Mouse (Mus musculus) midbrain, embryonic 16.5 days (tissue): ENCODE data around the gene Lrba. TPM values are rescaled to one million over a fixed set of nuclear protein-coding genes. Genes with fewer than 3 reads are reported as not detected.

Source experiments
- ATAC-seq: fragments of 200-750 bp; cut with Nextera tagmentation; 2 replicates; pipeline ENCODE4 v1.8.0; 2017; ENCODE audit warnings: moderate TSS enrichment
- H3K27ac ChIP-seq: fragments of 300-500 bp; sonication (generic); 2 replicates; pipeline ENCODE4 v1.5.1; 2014; ENCODE audit warnings: mild to moderate bottlenecking, low read length, mixed read lengths
- H3K27me3 ChIP-seq: fragments of 300-500 bp; sonication (generic); 2 replicates; pipeline ENCODE4 v1.6.1; 2014; ENCODE audit warnings: low read depth, low read length, mixed read lengths; ENCODE audit not compliant: control insufficient read depth, insufficient read depth
- H3K36me3 ChIP-seq: fragments of 300-500 bp; sonication (generic); 2 replicates; pipeline ENCODE4 v1.6.1; 2014; ENCODE audit warnings: mild to moderate bottlenecking, low read length, moderate library complexity, mixed read lengths; ENCODE audit not compliant: control insufficient read depth, insufficient read depth
- H3K4me1 ChIP-seq: fragments of 300-500 bp; sonication (generic); 2 replicates; pipeline ENCODE4 v1.6.1; 2014; ENCODE audit warnings: mild to moderate bottlenecking, low read length, mixed read lengths; ENCODE audit not compliant: control insufficient read depth, insufficient read depth
- H3K4me2 ChIP-seq: fragments of 300-500 bp; sonication (generic); 2 replicates; pipeline ENCODE4 v1.6.1; 2014; ENCODE audit warnings: mild to moderate bottlenecking, low read length, mixed read lengths
- H3K4me3 ChIP-seq: fragments of 300-500 bp; sonication (generic); 2 replicates; pipeline ENCODE4 v1.5.1; 2014; ENCODE audit warnings: low read depth, mild to moderate bottlenecking, low read length, moderate library complexity, mixed read lengths
- H3K9ac ChIP-seq: fragments of 300-500 bp; sonication (generic); 2 replicates; pipeline ENCODE4 v1.6.1; 2014; ENCODE audit warnings: low read depth, low read length, mixed read lengths
- H3K9me3 ChIP-seq: fragments of 300-500 bp; sonication (generic); replicated peaks from 2 replicates; pipeline ENCODE4 v1.6.1; 2014; ENCODE audit warnings: mild to moderate bottlenecking, low read length, mixed read lengths; ENCODE audit not compliant: control insufficient read depth, poor library complexity, severe bottlenecking
- WGBS: fragments of 180-500 bp; shearing (Covaris S2); extraction: QIAGEN DNeasy Blood & Tissue Kit; methylation state at CpG from one replicate; pipeline ENCODE4 v1.1.7; 2014; 5-methylcytosine and 5-hydroxymethylcytosine counted together
- polyA plus RNA-seq: library from polyadenylated mRNA; unstranded; fragments of >200 nt; fragmentation: Nextera tagmentation; extraction: Ambion mirVana; gene quantifications from 2 replicates; pipeline ENCODE4 v1.2.1, GENCODE M21; 2015

The Lrba gene
- polyA plus RNA-seq, 1 experiment from 2014 or later = 4.5 TPM

DNA sequence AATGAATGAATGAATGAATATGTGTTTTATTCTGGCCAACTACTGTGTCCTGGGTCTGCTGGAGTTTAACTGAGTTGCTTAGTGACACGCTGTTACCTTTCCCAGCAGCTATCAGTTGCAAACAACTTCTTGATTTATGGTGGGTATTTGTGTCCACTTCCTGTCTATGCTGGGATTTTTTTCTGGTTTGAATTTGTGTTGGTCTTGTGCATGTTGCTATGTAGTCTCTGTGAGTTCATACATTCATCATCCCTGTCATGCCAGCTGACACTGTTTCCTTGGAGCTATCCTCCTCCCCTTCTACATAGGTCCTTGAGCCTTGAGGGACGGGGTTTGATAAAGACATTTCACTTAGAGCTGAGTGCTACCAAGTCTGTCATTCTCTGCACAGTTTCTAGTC is 84.4 kb downstream of the Lrba start:
- ATAC-seq = no peak
- H3K36me3 ChIP-seq = peaks cover 7% of the 10 kb centered on the region; the same call in 1 of the 2 replicates
- H3K4me1 ChIP-seq = no peaks in the 10 kb centered on the region
- no peak overlapping the region for H3K9ac ChIP-seq
- no peak overlapping the region for H3K4me3 ChIP-seq
- H3K9me3 ChIP-seq = no peaks in the 10 kb centered on the region
- no peak overlapping the region for H3K4me2 ChIP-seq
- no peak overlapping the region for H3K27ac ChIP-seq
- WGBS = 82% methylated on average over 2 of the region's 2 CpGs
- no peaks in the 10 kb centered on the region for H3K27me3 ChIP-seq

GRCm38 (mm10) chr3:86310216-86310615 is 85.7 kb downstream of the Lrba start:
- H3K4me1 ChIP-seq = no peaks in the 10 kb centered on the region
- no peak for ATAC-seq
- no peaks in the 10 kb centered on the region for H3K9me3 ChIP-seq
- no peak overlapping the region for H3K4me2 ChIP-seq
- H3K27me3 ChIP-seq = no peaks in the 10 kb centered on the region
- H3K36me3 ChIP-seq = no peaks in the 10 kb centered on the region
- H3K27ac ChIP-seq = no peak overlapping the region
- no peak overlapping the region for H3K9ac ChIP-seq
- 78% methylated on average over 5 of the region's 5 CpGs for WGBS
- H3K4me3 ChIP-seq = no peak overlapping the region

GRCm38 (mm10) chr3:86311406-86311805 is 86.9 kb downstream of the Lrba start:
- Histone ChIP-seq H3K4me3 (no peak overlapping the region), H3K9me3 (no peaks in the 10 kb centered on the region), H3K27me3 (no peaks in the 10 kb centered on the region), H3K4me2 (no peak overlapping the region), H3K9ac (no peak overlapping the region), H3K4me1 (no peaks in the 10 kb centered on the region), H3K36me3 (no peaks in the 10 kb centered on the region), H3K27ac (no peak overlapping the region)
- ATAC-seq = no peak
- WGBS = 6% methylated on average over 1 of the region's 1 CpGs

DNA sequence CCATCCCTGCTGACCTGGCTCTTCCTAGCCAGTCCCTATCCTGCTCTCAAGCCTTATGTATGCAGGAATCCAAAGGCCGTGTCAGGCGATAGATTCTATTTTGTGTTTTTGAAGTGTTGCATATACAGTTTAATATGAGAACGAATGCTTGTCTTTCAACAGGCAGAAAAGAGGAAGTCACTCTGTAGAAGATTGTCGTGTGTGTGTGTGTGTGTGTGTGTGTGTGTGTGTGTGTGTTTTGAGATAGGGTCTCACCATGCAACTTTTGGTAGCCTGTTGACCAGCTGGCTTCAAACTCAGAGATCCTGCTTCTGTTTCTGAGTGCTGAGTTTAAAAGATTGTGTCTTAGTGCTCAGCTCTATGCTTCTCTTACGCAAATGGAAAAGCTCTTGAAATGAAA is 93.2 kb downstream of the Lrba start:
- no peak for ATAC-seq
- no peak overlapping the region for H3K27ac ChIP-seq
- no peaks in the 10 kb centered on the region for H3K27me3 ChIP-seq
- 93% methylated on average over 5 of the region's 5 CpGs for WGBS
- no peaks in the 10 kb centered on the region for H3K4me1 ChIP-seq
- no peak overlapping the region for H3K4me2 ChIP-seq
- H3K9me3 ChIP-seq = no peaks in the 10 kb centered on the region
- no peaks in the 10 kb centered on the region for H3K36me3 ChIP-seq
- H3K9ac ChIP-seq = no peak overlapping the region
- H3K4me3 ChIP-seq = no peak overlapping the region

DNA sequence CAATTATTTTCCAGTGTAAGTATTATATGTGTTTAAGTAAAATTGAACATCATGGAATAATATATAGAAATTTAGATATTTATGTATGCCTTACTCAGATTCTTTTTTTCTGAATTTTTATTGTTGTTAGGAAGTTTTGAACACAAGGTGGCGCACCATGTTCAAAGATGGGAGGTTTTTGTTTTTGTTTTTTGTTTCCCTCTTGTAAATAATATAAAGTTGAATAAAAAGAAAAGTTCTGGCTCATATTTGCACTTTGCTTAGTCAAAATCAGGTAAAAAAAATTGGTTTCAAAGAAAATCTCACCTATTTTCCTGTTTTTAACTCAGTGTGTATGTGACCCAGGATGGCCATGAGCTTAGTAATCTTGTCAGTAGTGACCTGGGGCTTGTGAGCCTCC is 104.1 kb downstream of the Lrba start:
- Histone ChIP-seq H3K9me3 (no peaks in the 10 kb centered on the region), H3K27me3 (no peaks in the 10 kb centered on the region), H3K36me3 (no peaks in the 10 kb centered on the region), H3K4me2 (no peak overlapping the region), H3K4me1 (no peaks in the 10 kb centered on the region), H3K4me3 (no peak overlapping the region), H3K27ac (no peak overlapping the region), H3K9ac (no peak overlapping the region)
- 21% methylated on average over 1 of the region's 1 CpGs for WGBS
- no peak for ATAC-seq

GRCm38 (mm10) chr3:86343261-86343660 is 118.8 kb downstream of the Lrba start:
- H3K9me3 ChIP-seq = no peaks in the 10 kb centered on the region
- no peak overlapping the region for H3K27ac ChIP-seq
- H3K4me3 ChIP-seq = no peak overlapping the region
- H3K36me3 ChIP-seq = peaks cover under 1% of the 10 kb centered on the region; the same call in 1 of the 2 replicates
- H3K4me1 ChIP-seq = no peaks in the 10 kb centered on the region
- H3K9ac ChIP-seq = no peak overlapping the region
- H3K27me3 ChIP-seq = no peaks in the 10 kb centered on the region
- H3K4me2 ChIP-seq = no peak overlapping the region
- WGBS = 17% methylated on average over 5 of the region's 5 CpGs
- ATAC-seq = no peak

DNA sequence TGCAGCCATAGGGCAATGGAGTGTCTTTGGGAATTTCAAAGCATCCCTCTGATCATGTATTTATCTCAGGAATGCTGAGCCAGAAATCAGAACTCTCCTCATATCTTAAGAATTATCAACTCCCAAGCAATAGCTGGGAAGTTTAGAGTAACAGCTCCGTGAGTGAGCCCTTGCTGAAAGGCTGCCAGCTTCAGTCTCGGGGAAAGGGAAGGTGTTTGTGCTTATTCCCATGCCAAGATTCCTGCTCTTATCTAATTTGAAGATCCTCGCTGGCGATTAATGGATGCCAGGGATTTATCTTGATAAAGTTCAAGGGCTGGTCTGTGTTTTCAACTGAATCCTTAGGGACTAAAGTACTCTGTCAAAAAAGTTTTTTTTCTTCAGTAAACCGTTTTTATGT is 138.0 kb downstream of the Lrba start:
- no peaks in the 10 kb centered on the region for H3K27me3 ChIP-seq
- no peak overlapping the region for H3K9ac ChIP-seq
- 47% methylated on average over 5 of the region's 5 CpGs for WGBS

GRCm38 (mm10) chr3:86371466-86371865 is 147.0 kb downstream of the Lrba start:
- Histone ChIP-seq H3K36me3 (no peaks in the 10 kb centered on the region; the same call in 1 of the 2 replicates), H3K27ac (no peak overlapping the region), H3K4me2 (no peak overlapping the region), H3K4me1 (no peaks in the 10 kb centered on the region), H3K9me3 (no peaks in the 10 kb centered on the region), H3K4me3 (no peak overlapping the region), H3K9ac (no peak overlapping the region), H3K27me3 (no peaks in the 10 kb centered on the region)
- no peak for ATAC-seq
- WGBS = 79% methylated on average over 2 of the region's 2 CpGs

More for the DNA sequence above, 138.0 kb downstream of the Lrba start:
- no peak for ATAC-seq
- no peaks in the 10 kb centered on the region for H3K36me3 ChIP-seq
- H3K4me3 ChIP-seq = no peak overlapping the region
- H3K4me2 ChIP-seq = no peak overlapping the region
- no peaks in the 10 kb centered on the region for H3K4me1 ChIP-seq
- no peak overlapping the region for H3K27ac ChIP-seq
- no peaks in the 10 kb centered on the region for H3K9me3 ChIP-seq

- no peak for ATAC-seq
- no peak overlapping the region for H3K27ac ChIP-seq
- no peaks in the 10 kb centered on the region for H3K4me1 ChIP-seq
- WGBS = 85% methylated on average over 2 of the region's 2 CpGs
- H3K9ac ChIP-seq = no peak overlapping the region
- H3K4me3 ChIP-seq = no peak overlapping the region
- H3K36me3 ChIP-seq = no peaks in the 10 kb centered on the region
- H3K9me3 ChIP-seq = no peaks in the 10 kb centered on the region
- no peaks in the 10 kb centered on the region for H3K27me3 ChIP-seq
- no peak overlapping the region for H3K4me2 ChIP-seq
Measured at GRCm38 (mm10) chr3:86375276-86375675, 150.8 kb downstream of the Lrba start.

DNA sequence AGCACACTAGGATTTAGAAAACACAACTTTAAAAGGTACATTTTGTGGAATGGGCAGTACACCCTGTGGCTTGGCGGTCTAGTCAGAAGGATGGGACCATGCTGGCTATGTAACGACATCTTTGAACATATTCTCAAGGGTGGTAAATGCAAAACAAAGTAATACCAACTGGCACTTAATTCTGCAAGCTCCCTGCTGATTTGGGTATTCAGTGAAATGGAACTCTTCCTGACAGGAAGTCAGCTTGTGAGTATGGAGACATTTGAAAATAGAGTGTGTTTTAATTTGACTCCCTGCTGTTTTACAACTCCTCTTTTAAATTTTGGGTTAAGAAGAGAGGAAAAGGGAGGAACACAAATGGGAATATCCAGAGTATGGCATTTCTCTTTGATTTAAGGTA is 158.1 kb downstream of the Lrba start:
- no peak for ATAC-seq
- H3K4me3 ChIP-seq = no peak overlapping the region
- H3K9ac ChIP-seq = no peak overlapping the region
- no peak overlapping the region for H3K4me2 ChIP-seq
- no peaks in the 10 kb centered on the region for H3K9me3 ChIP-seq
- no peaks in the 10 kb centered on the region for H3K36me3 ChIP-seq
- 25% methylated on average over 2 of the region's 2 CpGs for WGBS
- no peaks in the 10 kb centered on the region for H3K27me3 ChIP-seq
- no peaks in the 10 kb centered on the region for H3K4me1 ChIP-seq
- H3K27ac ChIP-seq = no peak overlapping the region
